Mouse (Mus musculus) spleen, postnatal 0 days (tissue): Measurements from ENCODE around the gene Nlrc5. TPM values are rescaled to one million over a fixed set of nuclear protein-coding genes. Genes with fewer than 3 reads are reported as not detected.

Experiments
- polyA plus RNA-seq: library from polyadenylated mRNA; unstranded; fragments of >200 nt; fragmentation: Nextera tagmentation; extraction: Ambion mirVana; gene quantifications from 2 replicates; pipeline ENCODE4 v1.2.1, GENCODE M21; 2015

Gene Nlrc5
- 1.6 TPM in 2 replicates for polyA plus RNA-seq

GRCm38 (mm10) chr8:94433981-94434466, at the start of gene Nlrc5:
TSS of gene Nlrc5 (plus strand) at chr8:94434356.

GRCm38 (mm10) chr8:94386214-94387026, 47.7 kb upstream of the Nlrc5 start, which contains the start of gene Herpud1:
TSS of gene Herpud1 (plus strand) at chr8:94386438.

DNA sequence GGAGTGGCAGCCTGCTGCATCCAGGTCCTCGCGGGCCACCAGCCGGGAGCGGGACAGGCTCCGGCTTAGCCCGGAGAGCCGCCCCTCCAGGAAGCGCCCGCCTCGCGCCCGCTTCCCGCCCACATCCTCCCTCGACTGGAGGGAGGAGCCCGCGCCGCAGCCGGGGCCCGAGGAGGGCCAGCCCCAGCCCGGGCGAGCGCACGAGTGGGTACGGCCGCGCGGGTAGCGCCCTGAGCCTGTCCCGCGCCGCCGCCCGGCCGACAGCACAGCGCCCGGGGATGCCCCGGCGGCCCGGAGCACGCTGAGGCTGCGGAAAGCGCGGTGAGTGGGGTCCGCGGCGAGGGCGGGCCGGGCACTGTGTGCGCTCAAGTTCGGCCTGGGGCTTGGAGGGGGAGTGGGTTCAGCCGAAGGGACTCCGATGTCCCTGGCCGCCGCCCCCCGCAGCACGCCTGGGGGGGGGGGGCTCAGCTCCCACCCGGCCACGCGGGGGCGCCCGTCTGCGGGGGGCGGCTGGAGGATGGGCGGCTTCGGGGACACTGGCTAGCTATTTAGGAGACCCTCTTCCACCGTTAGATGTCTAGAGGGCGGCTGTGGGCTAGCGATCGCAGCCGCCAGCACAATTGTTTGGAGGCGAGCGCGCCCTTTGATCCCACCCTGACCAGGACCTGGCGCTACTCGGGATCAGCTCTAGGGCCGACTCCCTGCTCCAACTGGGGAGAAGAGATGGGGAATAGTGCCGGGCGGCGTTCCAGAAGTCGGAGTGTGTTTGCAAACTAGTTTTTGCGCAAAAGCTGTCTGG, 98.9 kb downstream of the Nlrc5 start, which contains the start of gene Cpne2:
Gene Cpne2, plus strand, starts transcription at position 118 of the 799 bp plus-strand sequence.

Other genes starting within 250 kb of the Nlrc5 start
- gene Nup93, start 219.8 kb upstream of the Nlrc5 start, polyA plus RNA-seq = 41.0 and 42.6 TPM in 2 replicates
- gene Slc12a3, start 105.2 kb upstream of the Nlrc5 start, polyA plus RNA-seq = 0.90 and 0.93 TPM in 2 replicates
- gene Herpud1, start 47.9 kb upstream of the Nlrc5 start, polyA plus RNA-seq = 54.8 and 59.1 TPM in 2 replicates
- gene Cpne2, start 98.6 kb downstream of the Nlrc5 start, polyA plus RNA-seq = 8.8 and 9.5 TPM in 2 replicates
- 20.9 and 23.0 TPM in 2 replicates for gene Rspry1, start 167.6 kb downstream of the Nlrc5 start, polyA plus RNA-seq
- 44.7 and 46.2 TPM in 2 replicates for gene Fam192a, start 167.6 kb downstream of the Nlrc5 start, polyA plus RNA-seq
- gene Arl2bp, start 232.2 kb downstream of the Nlrc5 start, polyA plus RNA-seq = 63.1 and 63.7 TPM in 2 replicates